Mouse (Mus musculus) gastrocnemius, postnatal 10 days (tissue): ENCODE measurements around the gene Tdrkh. TPM values are rescaled to one million over a fixed set of nuclear protein-coding genes. Genes with fewer than 3 reads are reported as not detected.

Experiments
- DNase-seq: peaks from one replicate; pipeline ENCODE4 v3.0.0; 2021; ENCODE audit warnings: mixed read lengths
- total RNA-seq, 2 experiments: library from RNA; stranded (reverse); gene quantifications; 2 replicates each; pipeline ENCODE4 v1.2.3; 2021

The Tdrkh gene
- total RNA-seq, 2 experiments from 2014 or later: 6.3 to 8.9 TPM

GRCm38 (mm10) chr3:94389420-94389819 lies 23.7 kb upstream of the Tdrkh start:
- no peak for DNase-seq

GRCm38 (mm10) chr3:94391001-94391400 lies 22.1 kb upstream of the Tdrkh start:
- no peak for DNase-seq

GRCm38 (mm10) chr3:94392128-94392527 lies 20.9 kb upstream of the Tdrkh start:
- DNase-seq: no peak

GRCm38 (mm10) chr3:94393049-94393448 lies 20.0 kb upstream of the Tdrkh start:
- no peak for DNase-seq

- DNase-seq: no peak
Observed at GRCm38 (mm10) chr3:94396336-94396735, 16.7 kb upstream of the Tdrkh start.

GRCm38 (mm10) chr3:94396851-94397250 lies 16.2 kb upstream of the Tdrkh start:
- DNase-seq: no peak

- no peak for DNase-seq
Observed at GRCm38 (mm10) chr3:94398217-94398616, 14.9 kb upstream of the Tdrkh start, which contains the start of gene Lingo4. Gene Lingo4 (plus strand): TSS chr3:94398517.

GRCm38 (mm10) chr3:94398943-94399481 lies 14.1 kb upstream of the Tdrkh start:
- DNase-seq: no peak

- DNase-seq: no peak
Observed at GRCm38 (mm10) chr3:94399663-94400310, 13.3 kb upstream of the Tdrkh start.

- no peak for DNase-seq
Observed at GRCm38 (mm10) chr3:94402451-94402850, 10.6 kb upstream of the Tdrkh start.

- DNase-seq: no peak
Observed at GRCm38 (mm10) chr3:94404366-94405054, 8.6 kb upstream of the Tdrkh start.

- DNase-seq: no peak
Observed at GRCm38 (mm10) chr3:94405561-94405960, 7.5 kb upstream of the Tdrkh start.

- peak; percentile 17 for DNase-seq
Observed at GRCm38 (mm10) chr3:94412530-94412929, 543 bp upstream of the Tdrkh start.

GRCm38 (mm10) chr3:94430980-94431379 lies 17.9 kb downstream of the Tdrkh start:
- DNase-seq: no peak

- DNase-seq: no peak
Observed at GRCm38 (mm10) chr3:94434305-94434704, 21.2 kb downstream of the Tdrkh start.

- DNase-seq: no peak
Observed at GRCm38 (mm10) chr3:94436420-94436819, 23.3 kb downstream of the Tdrkh start.

GRCm38 (mm10) chr3:94441182-94441581 lies 28.1 kb downstream of the Tdrkh start:
- DNase-seq: no peak

- peak; percentile 97 for DNase-seq
Observed at GRCm38 (mm10) chr3:94442951-94443596, 30.0 kb downstream of the Tdrkh start, which contains the start of gene Mrpl9. Gene Mrpl9 (plus strand): TSS chr3:94443318.

GRCm38 (mm10) chr3:94443597-94443964 lies 30.5 kb downstream of the Tdrkh start, which contains the start of gene Oaz3:
Gene Oaz3 (minus strand): TSS chr3:94443915.
- DNase-seq: no peak

- DNase-seq: no peak
Observed at GRCm38 (mm10) chr3:94449377-94449776, 36.3 kb downstream of the Tdrkh start.

- peak; percentile 75 for DNase-seq
Observed at GRCm38 (mm10) chr3:94456529-94457000, 43.5 kb downstream of the Tdrkh start.

- DNase-seq: no peak
Observed at GRCm38 (mm10) chr3:94457055-94457454, 44.0 kb downstream of the Tdrkh start.

GRCm38 (mm10) chr3:94459834-94460233 lies 46.8 kb downstream of the Tdrkh start:
- DNase-seq: no peak
